Mouse (Mus musculus): ENCODE data around the gene Hnrnpab.

DNA sequence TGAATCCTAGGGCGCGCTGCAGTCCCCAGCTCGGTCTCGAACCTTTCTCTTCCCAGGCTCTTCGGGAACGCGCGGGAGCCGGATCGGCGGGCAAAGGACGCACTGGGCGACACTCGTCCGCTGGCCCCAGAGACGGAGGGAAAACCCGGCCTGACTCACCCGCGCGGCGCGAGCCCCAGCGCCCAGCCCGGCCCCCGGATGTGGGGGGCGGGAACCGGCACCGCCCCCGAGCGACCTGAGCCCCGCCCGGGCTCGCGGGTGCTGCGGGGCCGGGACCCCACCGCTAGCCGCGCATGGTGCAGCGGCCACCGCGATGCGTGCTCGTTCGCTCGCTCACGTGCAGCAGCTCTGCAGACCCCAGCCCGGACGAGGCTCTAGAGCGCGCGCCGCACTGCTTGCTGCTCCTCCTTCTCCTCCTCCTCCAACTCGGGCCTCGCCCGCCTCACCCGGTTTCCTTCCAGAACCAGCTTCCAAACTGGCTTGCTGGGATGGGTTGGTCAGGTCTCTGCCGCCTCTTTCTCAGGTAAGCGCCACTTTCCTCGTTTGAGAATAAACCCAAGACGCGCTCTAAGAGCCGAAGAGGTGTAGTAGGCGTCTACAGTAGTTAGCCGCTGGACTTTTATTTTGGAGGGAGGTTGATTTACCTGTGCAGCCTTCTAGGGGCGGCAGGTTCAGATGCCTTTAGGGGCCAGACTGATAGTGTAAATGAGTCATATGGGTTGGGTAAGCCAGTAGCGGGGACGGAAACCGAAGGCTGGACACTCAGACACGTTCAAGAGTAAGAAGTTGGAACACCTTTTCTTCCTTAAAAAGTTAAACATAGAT is 44.3 kb upstream of the Hnrnpab start, which contains the start of the genes N4bp3 and D930048N14Rik:
- TF ChIP-seq CTCF (IDR thresholded peaks at IDR 0.05) (peak; percentile 20), EP300 (IDR thresholded peaks at IDR 0.05) (no peak)
